Mouse (Mus musculus) Patski (cell line): ENCODE data around the gene Itpkb. TPM values are rescaled to one million over a fixed set of nuclear protein-coding genes. Genes with fewer than 3 reads are reported as not detected.

ENCODE experiments used
- ATAC-seq: fragments of 100-300 bp; one replicate; pipeline ENCODE4 v1.8.0; 2021
- CTCF ChIA-PET: fragments of 350-600 bp; sonication (Branson Sonifier 250); formaldehyde crosslinking; loops from one replicate; lab custom pipeline; 2022; ENCODE audit warnings: inconsistent platforms; lab: Charles Lee
- POLR2A ChIA-PET: fragments of 350-600 bp; sonication (Branson Sonifier 250); formaldehyde crosslinking; loops from one replicate; lab custom pipeline; 2022; ENCODE audit warnings: antibody characterized with exemption, inconsistent platforms; lab: Charles Lee
- DNase-seq: peaks from one replicate; pipeline ENCODE4 v3.0.0-alpha.2; 2011; ENCODE audit warnings: low read depth, low spot score
- H3K27me3 ChIP-seq: fragments of 371-371 bp; one replicate; pipeline ENCODE4 v1.5.1; 2021
- CTCF ChIP-seq: fragments of 100-300 bp; IDR thresholded peaks from one replicate; pipeline ENCODE4 v1.5.1; 2021
- in situ Hi-C: fragments of 300-500 bp; cut with MboI; formaldehyde crosslinking; loops from 3 replicates; pipeline ENCODE4 v1.11.1; 2018; ENCODE audit warnings: low pct_unique_long_range_greater_than_20kb, mixed read lengths
- polyA plus RNA-seq: library from polyadenylated mRNA; unstranded; gene quantifications from one replicate; pipeline ENCODE4 v1.2.3, GENCODE M21; 2021

Gene Itpkb
- polyA plus RNA-seq, 1 experiment from 2014 or later: 15.4 TPM

GRCm38 (mm10) chr1:180330707-180331545, 641 bp downstream of the Itpkb start:
- no peak for TF ChIP-seq CTCF
- DNase-seq (no peak), ATAC-seq (peak; percentile 52)
- no peaks in the 10 kb centered on the region for H3K27me3 ChIP-seq
- ChIA-PET CTCF (interaction anchor here (1.0 to 1.6 kb wide), 3 partner anchors 56 to 103 kb away, joined by 3 to 5 read pairs (median 3); no protein-coding TSS in a partner anchor), POLR2A (interaction anchor here (0.8 to 1.4 kb wide), 8 partner anchors 9 to 70 kb away, joined by 3 to 6 read pairs (median 4); no protein-coding TSS in a partner anchor)
- in situ Hi-C loops: no loop called here

DNA sequence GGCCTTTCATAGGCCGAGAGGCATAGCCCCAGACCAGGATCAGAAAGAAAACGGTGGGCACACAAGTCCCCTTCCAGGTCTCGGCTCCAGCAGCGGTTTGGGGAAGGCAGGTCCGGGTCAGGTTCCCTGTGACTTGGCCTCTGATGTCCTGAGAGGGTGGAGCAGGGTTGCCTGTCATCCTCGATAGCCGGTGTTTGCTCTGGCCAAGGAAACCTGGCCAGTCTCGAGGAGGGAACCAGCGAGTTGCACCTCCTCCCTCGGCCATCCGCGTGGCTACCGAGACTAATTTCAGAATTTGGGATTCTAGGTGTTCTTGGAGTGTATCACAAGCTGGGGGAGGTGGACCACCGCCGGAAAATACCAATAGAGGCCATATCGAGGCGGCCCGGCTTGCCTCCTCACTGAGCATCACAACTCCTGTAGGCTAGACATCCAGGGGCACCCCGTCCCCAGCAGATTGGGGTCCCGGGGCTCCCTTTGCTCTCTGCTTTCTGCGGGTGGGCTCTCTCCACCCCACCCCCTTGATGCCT, 1.3 kb downstream of the Itpkb start:
- ChIA-PET POLR2A (interaction anchor here (0.8 to 1.3 kb wide), 5 partner anchors 8 to 57 kb away, joined by 3 to 6 read pairs (median 4); no protein-coding TSS in a partner anchor), CTCF (interaction anchor here (0.9 to 1.0 kb wide), 2 partner anchors 11 to 63 kb away, joined by 3 read pairs; no protein-coding TSS in a partner anchor)
- ATAC-seq (no peak), DNase-seq (no peak)
- H3K27me3 ChIP-seq: no peaks in the 10 kb centered on the region
- in situ Hi-C loops: no loop called here
- no peak for TF ChIP-seq CTCF

- in situ Hi-C loops: no loop called here
- ATAC-seq (peak; percentile 35), DNase-seq (no peak)
- CTCF ChIA-PET: interaction anchor here (0.9 to 1.0 kb wide), 2 partner anchors 12 to 63 kb away, joined by 3 read pairs; no protein-coding TSS in a partner anchor
- no peak for TF ChIP-seq CTCF
- H3K27me3 ChIP-seq: no peaks in the 10 kb centered on the region
- POLR2A ChIA-PET: interaction anchor here (1.3 kb wide), 1 partner anchor 55 kb away, joined by 4 read pairs; no protein-coding TSS in a partner anchor
These were observed 2.0 kb downstream of the Itpkb start for GRCm38 (mm10) chr1:180332076-180332927.

- ChIA-PET CTCF (no interaction called here), POLR2A (no interaction called here)
- no peak for DNase-seq
- H3K27me3 ChIP-seq: no peaks in the 10 kb centered on the region
- TF ChIP-seq CTCF: no peak
- no peak for ATAC-seq
- in situ Hi-C loops: no loop called here
These were observed 2.7 kb downstream of the Itpkb start for GRCm38 (mm10) chr1:180332928-180333440.

DNA sequence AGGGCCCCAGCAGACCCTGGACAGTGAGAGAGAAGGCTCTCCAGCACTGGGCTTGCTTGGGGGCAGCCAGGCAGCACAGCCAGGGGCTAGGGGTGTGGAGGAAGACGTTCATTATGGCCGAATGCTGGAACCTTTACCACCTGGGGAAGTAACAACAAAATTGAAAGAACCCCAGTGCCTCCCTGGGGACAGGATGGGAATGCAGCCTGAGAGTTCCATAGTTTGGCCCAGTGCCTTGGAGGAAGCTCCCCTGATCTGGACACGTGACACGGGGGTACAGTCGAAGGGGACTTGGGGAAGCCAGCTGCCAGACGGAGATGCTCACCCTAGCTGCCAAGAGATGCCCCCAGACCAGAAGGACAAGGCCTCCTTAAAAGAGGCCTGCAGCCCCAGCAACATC, 3.3 kb downstream of the Itpkb start:
- ChIA-PET CTCF (no interaction called here), POLR2A (no interaction called here)
- ATAC-seq (no peak), DNase-seq (no peak)
- TF ChIP-seq CTCF: no peak
- no peaks in the 10 kb centered on the region for H3K27me3 ChIP-seq
- in situ Hi-C loops: no loop called here

DNA sequence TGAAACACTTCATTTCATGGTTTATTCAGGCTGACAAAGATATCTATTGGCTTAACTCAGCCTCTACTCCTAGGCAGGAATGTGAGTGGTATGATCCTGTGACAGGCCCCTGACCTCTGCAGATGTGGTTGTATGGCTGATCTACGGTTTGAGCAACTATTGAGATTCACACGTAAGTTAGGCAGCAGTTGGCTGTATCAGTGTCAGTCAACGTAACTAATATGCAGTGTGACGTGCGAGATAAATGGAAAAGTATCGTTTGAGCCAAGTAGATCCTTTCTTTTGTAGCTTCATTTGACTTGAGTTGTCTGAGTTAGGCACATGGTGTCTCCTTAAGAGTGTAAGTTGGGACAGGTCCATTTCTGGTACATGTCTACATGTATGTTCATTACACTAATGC, 4.3 kb downstream of the Itpkb start:
- in situ Hi-C loops: no loop called here
- no peak for TF ChIP-seq CTCF
- ATAC-seq: no peak
- ChIA-PET CTCF (interaction anchor here (1.3 kb wide), 1 partner anchor 47 kb away, joined by 3 read pairs; no protein-coding TSS in a partner anchor), POLR2A (interaction anchor here (1.1 kb wide), 1 partner anchor 84 kb away, joined by 3 read pairs; no protein-coding TSS in a partner anchor)
- no peak for DNase-seq
- no peaks in the 10 kb centered on the region for H3K27me3 ChIP-seq

DNA sequence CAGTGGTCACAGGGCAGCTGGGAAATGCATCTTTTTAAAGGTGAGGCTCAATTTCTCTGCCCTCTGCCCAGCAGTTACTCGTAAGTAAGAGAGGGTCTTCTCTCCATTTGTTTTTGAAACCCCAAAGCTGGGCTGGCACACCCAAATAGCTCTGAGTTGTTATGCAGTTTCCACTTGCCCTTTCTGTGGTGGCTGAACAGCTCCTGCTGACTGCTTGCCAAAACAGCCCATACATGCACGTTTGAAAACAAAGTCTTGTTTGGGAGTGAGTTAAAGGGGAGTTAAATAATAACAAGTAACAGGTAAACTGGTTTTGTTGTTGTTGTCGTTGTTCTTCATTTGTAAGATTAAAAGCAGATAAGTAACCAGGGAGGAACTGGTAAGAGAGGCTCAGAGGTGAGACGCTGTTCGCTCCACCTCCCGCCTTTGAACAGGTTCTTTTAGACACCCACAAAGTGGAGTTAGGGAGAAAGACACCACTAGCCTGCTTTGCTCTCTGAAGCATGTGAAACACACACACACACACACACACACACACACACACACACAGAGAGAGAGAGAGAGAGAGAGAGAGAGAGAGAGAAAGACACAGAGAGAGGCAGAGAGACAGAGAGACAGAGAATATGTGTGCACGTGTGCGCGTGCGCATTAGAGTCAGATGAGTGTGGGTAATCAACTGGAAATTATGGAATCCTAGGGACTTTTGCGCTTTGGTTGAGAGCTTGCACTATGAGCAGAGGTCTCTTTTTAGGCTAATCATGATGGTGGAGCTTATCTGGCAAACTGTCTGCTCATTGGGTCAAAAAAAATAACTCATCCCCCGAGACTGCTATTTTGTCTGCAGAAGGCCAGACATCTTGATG, 5.5 kb downstream of the Itpkb start:
- no peak for TF ChIP-seq CTCF
- in situ Hi-C loops: no loop called here
- no peaks in the 10 kb centered on the region for H3K27me3 ChIP-seq
- POLR2A ChIA-PET: no interaction called here
- ATAC-seq: no peak
- CTCF ChIA-PET: interaction anchor here (1.3 to 1.8 kb wide), 2 partner anchors 48 to 67 kb away, joined by 3 to 4 read pairs; no protein-coding TSS in a partner anchor
- no peak for DNase-seq

GRCm38 (mm10) chr1:180338358-180338757, 8.1 kb downstream of the Itpkb start:
- ChIA-PET CTCF (interaction anchor here (1.7 kb wide), 1 partner anchor 49 kb away, joined by 5 read pairs; no protein-coding TSS in a partner anchor), POLR2A (no interaction called here)
- no peak for TF ChIP-seq CTCF
- no peak for DNase-seq
- in situ Hi-C loops: no loop called here
- no peak for ATAC-seq
- no peaks in the 10 kb centered on the region for H3K27me3 ChIP-seq

DNA sequence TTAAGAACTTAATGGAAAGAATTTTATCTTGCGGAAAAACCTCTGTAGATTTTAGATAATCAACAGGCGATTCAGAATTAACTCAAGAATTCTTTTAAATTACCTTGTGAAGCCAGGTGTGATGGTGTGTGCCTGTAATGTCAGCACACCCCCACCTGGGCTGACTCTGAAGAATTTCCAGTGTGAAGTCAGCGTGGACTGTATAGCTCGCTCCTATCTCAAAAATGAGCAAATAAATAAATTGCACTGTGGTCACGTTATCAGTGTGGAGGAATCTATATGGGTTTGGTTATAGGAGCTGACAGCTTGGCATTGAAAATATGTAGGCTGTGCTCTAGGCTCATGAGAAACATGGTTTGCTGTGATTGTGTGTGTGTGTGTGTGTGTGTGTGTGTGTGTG, 8.9 kb downstream of the Itpkb start:
- in situ Hi-C loops: no loop called here

More for the DNA sequence above, 8.9 kb downstream of the Itpkb start:
- no peak for TF ChIP-seq CTCF
- no peak for DNase-seq
- H3K27me3 ChIP-seq: no peaks in the 10 kb centered on the region
- ATAC-seq: no peak
- ChIA-PET CTCF (interaction anchor here (1.7 kb wide), 1 partner anchor 49 kb away, joined by 5 read pairs; no protein-coding TSS in a partner anchor), POLR2A (interaction anchor here (0.8 kb wide), 1 partner anchor 8 kb away, joined by 4 read pairs; no protein-coding TSS in a partner anchor)
